Mouse (Mus musculus) embryonic facial prominence, embryonic 11.5 days (tissue): ENCODE measurements at regions not wholly inside any gene's neighbourhood (a gene's known extent, or its start where the extent isn't known, plus 50 kb on each side); places are given as distances from the start of the nearest gene placed in this dataset.

ENCODE experiments used
- ATAC-seq: fragments of 200-750 bp; cut with Nextera tagmentation; replicated peaks from 2 replicates; pipeline ENCODE4 v1.8.0; 2017; ENCODE audit warnings: low read depth; ENCODE audit not compliant: insufficient number of reproducible peaks, low FRiP score, low TSS enrichment
- DNase-seq: peaks from one replicate; pipeline ENCODE4 v3.0.0-alpha.2; 2015; ENCODE audit warnings: low spot score
- H3K27ac ChIP-seq: fragments of 300-500 bp; sonication (generic); replicated peaks from 2 replicates; pipeline ENCODE4 v1.5.1; 2014; ENCODE audit warnings: mild to moderate bottlenecking, low read depth, low read length, control low read depth
- H3K27me3 ChIP-seq: fragments of 300-500 bp; sonication (generic); 2 replicates; pipeline ENCODE4 v1.6.1; 2014; ENCODE audit warnings: mild to moderate bottlenecking, low read length, moderate library complexity, mixed read lengths; ENCODE audit not compliant: control insufficient read depth, insufficient read depth
- H3K36me3 ChIP-seq: fragments of 300-500 bp; sonication (generic); replicated peaks from 2 replicates; pipeline ENCODE4 v1.6.1; 2014; ENCODE audit warnings: low read depth, mild to moderate bottlenecking, low read length, moderate library complexity, mixed read lengths; ENCODE audit not compliant: control insufficient read depth, insufficient read depth
- H3K4me1 ChIP-seq: fragments of 300-500 bp; sonication (generic); 2 replicates; pipeline ENCODE4 v1.6.1; 2014; ENCODE audit warnings: low read length, mixed read lengths; ENCODE audit not compliant: control insufficient read depth, insufficient read depth
- H3K4me2 ChIP-seq: fragments of 300-500 bp; sonication (generic); 2 replicates; pipeline ENCODE4 v1.6.1; 2014; ENCODE audit warnings: low read depth, mild to moderate bottlenecking, control low read depth, low read length, moderate library complexity
- H3K4me3 ChIP-seq: fragments of 300-500 bp; sonication (generic); 2 replicates; pipeline ENCODE4 v1.5.1; 2014; ENCODE audit warnings: low read depth, low read length, control low read depth
- H3K9ac ChIP-seq: fragments of 300-500 bp; sonication (generic); replicated peaks from 2 replicates; pipeline ENCODE4 v1.6.1; 2014; ENCODE audit warnings: mild to moderate bottlenecking, control low read depth, low read length
- H3K9me3 ChIP-seq: fragments of 300-500 bp; sonication (generic); replicated peaks from 2 replicates; pipeline ENCODE4 v1.6.1; 2016; ENCODE audit warnings: mild to moderate bottlenecking, low read length, inconsistent platforms, mixed read lengths; ENCODE audit not compliant: control insufficient read depth
- WGBS: fragments of 180-500 bp; shearing (Covaris S2); extraction: QIAGEN DNeasy Blood & Tissue Kit; methylation state at CpG from one replicate; pipeline ENCODE4 v1.1.7; 2014; 5-methylcytosine and 5-hydroxymethylcytosine counted together

DNA sequence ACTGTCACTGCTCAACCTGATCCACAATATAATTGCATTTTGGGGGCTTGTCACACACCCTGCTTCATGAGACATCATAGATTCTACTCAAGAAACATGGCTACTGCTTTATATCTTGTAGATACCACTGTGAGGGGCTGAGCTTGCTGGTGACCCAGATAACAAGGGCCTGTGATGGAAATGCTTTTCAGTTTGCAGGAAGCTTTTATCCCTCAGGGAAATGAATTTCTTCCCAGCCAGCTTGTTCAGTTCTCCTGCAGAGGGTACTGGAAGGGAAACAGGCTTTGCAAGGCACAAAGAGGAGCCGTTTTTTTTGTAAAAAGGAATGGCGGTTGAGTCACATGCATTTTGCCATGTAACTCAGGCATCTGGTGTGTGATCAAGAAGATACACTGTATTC is 218.8 kb upstream of the Krr1 start:
- no peak overlapping the region for H3K27ac ChIP-seq
- H3K36me3 ChIP-seq = no peaks in the 10 kb centered on the region
- no peak overlapping the region for H3K4me2 ChIP-seq
- WGBS = 85% methylated on average over 2 of the region's 2 CpGs
- ATAC-seq = no peak
- no peaks in the 10 kb centered on the region for H3K9me3 ChIP-seq
- DNase-seq = no peak
- no peak overlapping the region for H3K9ac ChIP-seq
- H3K4me1 ChIP-seq = no peaks in the 10 kb centered on the region; the same call in 1 of the 2 replicates
- H3K27me3 ChIP-seq = no peaks in the 10 kb centered on the region
- H3K4me3 ChIP-seq = no peak overlapping the region

DNA sequence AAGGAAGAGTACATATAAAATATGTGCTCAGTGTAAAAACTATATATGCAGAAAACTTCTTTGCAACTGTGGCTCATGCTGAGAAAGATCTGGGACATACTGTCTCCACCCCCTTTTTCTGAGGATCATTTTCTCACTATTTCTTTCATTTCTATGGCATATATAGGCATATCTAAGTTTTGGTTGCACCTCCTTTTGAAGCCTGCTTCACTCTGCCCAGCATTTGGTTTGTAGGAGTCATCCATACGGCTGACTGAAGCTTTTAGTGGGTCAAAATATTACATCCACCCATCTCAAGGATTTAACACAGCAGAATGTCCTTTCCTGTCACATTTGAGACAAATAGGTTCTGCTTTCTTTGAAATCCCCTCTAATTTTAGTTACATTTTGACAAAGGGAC is 216.5 kb upstream of the Krr1 start:
- no peak overlapping the region for H3K9ac ChIP-seq
- H3K27me3 ChIP-seq = no peaks in the 10 kb centered on the region
- no peak for DNase-seq
- no peak for ATAC-seq
- H3K4me1 ChIP-seq = no peaks in the 10 kb centered on the region
- H3K4me2 ChIP-seq = no peak overlapping the region
- no peaks in the 10 kb centered on the region for H3K36me3 ChIP-seq
- 85% methylated on average over 1 of the region's 1 CpGs for WGBS
- H3K9me3 ChIP-seq = no peaks in the 10 kb centered on the region
- no peak overlapping the region for H3K4me3 ChIP-seq
- no peak overlapping the region for H3K27ac ChIP-seq

DNA sequence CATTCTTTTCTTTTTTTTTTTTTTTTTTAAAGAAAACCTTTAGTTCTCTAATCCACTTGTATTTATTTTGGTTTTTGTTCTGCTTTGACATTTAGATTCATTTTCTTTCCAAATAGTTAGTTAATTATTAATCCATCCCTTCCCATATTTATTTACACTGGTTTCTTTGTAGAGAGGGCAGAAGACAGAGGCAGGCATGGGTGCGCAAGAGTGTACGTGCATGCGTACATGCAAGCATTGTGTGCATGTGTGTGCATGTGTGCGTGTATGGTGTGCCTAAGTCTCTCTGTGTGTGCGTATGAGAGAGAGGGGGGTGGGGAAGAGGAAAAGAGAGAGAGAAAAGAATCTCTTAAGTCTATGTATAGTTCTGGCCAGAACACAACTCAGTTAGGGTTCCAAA is 215.9 kb upstream of the Krr1 start:
- no peak overlapping the region for H3K4me3 ChIP-seq
- H3K9me3 ChIP-seq = no peaks in the 10 kb centered on the region
- no peaks in the 10 kb centered on the region for H3K27me3 ChIP-seq
- 95% methylated on average over 5 of the region's 5 CpGs for WGBS
- no peak overlapping the region for H3K4me2 ChIP-seq
- H3K27ac ChIP-seq = no peak overlapping the region
- no peak for ATAC-seq
- no peak overlapping the region for H3K9ac ChIP-seq
- no peaks in the 10 kb centered on the region for H3K4me1 ChIP-seq
- DNase-seq = no peak
- no peaks in the 10 kb centered on the region for H3K36me3 ChIP-seq

DNA sequence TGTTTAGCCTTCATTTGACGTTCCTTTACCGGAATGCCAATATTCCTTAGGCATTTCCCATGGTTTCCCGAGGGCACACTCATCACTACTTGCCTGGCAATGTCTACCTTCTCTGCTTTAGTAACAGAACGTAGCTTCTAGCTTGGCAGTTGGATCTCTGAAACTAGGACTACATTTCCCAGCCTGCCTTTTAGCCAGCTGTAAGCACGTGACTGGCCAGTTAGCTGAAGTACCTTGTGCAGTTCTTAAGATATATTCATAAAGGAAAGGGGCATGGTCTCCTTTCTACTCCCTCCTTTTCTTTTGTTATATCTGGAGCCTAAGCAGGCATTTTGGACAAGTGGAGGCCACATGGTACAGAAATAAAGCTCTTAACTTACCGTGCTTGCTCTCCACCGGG is 214.8 kb upstream of the Krr1 start:
- WGBS = 77% methylated on average over 7 of the region's 7 CpGs
- Histone ChIP-seq H3K4me3 (no peak overlapping the region), H3K27ac (no peak overlapping the region), H3K27me3 (no peaks in the 10 kb centered on the region), H3K36me3 (no peaks in the 10 kb centered on the region), H3K9me3 (no peaks in the 10 kb centered on the region), H3K4me2 (no peak overlapping the region), H3K9ac (no peak overlapping the region), H3K4me1 (no peaks in the 10 kb centered on the region)
- DNase-seq = no peak
- ATAC-seq = no peak

DNA sequence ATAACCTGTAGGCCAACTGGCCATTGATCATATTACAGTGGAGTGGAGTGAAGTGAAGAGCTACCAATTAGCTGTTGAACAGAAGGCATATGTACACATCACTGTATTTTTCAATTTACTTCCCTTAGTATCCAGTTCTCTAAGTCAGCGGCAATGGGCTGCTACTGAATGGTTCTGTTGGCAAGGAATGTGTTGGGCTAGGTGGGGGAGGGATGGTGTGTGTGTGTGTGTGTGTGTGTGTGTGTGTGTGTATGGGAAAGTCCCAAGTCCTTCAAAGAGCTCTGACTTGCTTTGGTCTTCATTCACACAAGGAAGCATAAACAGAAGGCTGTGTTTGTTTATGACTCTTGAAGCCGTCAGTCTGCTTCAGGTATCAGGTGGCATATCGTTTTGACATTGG is 213.0 kb upstream of the Krr1 start:
- no peak overlapping the region for H3K4me2 ChIP-seq
- no peaks in the 10 kb centered on the region for H3K27me3 ChIP-seq
- no peaks in the 10 kb centered on the region for H3K4me1 ChIP-seq
- no peaks in the 10 kb centered on the region for H3K36me3 ChIP-seq
- H3K9me3 ChIP-seq = no peaks in the 10 kb centered on the region
- ATAC-seq (no peak), DNase-seq (no peak)
- no peak overlapping the region for H3K9ac ChIP-seq
- WGBS = 72% methylated on average over 3 of the region's 3 CpGs
- no peak overlapping the region for H3K4me3 ChIP-seq
- no peak overlapping the region for H3K27ac ChIP-seq

DNA sequence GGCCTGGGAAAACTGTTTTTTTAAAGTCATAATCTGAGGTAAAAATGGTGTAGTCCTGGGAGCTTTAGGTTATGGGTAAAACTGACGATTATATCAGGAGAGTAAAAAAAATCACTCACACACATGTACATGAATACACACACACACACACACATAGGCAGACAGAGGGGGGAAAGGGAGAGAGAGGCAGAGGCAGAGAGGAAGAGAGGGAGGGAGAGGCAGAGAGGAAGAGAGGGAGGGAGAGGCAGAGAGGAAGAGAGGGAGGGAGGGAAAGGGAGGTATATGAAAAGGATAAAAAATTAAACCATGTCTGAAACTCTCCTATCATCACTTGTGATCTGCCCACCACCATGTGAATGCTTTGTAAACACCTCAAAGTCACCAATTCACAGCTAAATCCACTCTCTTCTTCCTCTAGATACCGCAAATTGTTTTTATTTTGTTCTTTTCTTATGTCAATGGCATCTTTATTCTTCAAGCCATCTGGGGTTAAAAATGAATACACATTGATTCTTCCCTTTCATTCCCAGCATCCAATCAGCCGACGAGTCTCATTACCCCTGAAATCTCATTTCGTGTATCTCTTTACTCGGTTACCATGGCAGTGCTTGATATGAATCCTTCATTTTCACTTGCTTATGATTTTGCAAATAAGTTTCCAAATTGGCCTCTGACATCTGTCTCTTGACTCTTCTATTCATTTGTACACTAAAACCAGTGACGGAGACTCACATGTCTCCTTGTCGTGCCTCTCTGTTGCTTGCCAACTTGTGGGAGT is 209.5 kb upstream of the Krr1 start:
- H3K9me3 ChIP-seq = no peaks in the 10 kb centered on the region
- no peak overlapping the region for H3K27ac ChIP-seq
- H3K4me1 ChIP-seq = no peaks in the 10 kb centered on the region
- H3K4me2 ChIP-seq = no peak overlapping the region
- H3K27me3 ChIP-seq = no peaks in the 10 kb centered on the region
- no peaks in the 10 kb centered on the region for H3K36me3 ChIP-seq
- ATAC-seq = no peak
- 90% methylated on average over 8 of the region's 8 CpGs for WGBS
- DNase-seq = no peak
- no peak overlapping the region for H3K9ac ChIP-seq
- no peak overlapping the region for H3K4me3 ChIP-seq

DNA sequence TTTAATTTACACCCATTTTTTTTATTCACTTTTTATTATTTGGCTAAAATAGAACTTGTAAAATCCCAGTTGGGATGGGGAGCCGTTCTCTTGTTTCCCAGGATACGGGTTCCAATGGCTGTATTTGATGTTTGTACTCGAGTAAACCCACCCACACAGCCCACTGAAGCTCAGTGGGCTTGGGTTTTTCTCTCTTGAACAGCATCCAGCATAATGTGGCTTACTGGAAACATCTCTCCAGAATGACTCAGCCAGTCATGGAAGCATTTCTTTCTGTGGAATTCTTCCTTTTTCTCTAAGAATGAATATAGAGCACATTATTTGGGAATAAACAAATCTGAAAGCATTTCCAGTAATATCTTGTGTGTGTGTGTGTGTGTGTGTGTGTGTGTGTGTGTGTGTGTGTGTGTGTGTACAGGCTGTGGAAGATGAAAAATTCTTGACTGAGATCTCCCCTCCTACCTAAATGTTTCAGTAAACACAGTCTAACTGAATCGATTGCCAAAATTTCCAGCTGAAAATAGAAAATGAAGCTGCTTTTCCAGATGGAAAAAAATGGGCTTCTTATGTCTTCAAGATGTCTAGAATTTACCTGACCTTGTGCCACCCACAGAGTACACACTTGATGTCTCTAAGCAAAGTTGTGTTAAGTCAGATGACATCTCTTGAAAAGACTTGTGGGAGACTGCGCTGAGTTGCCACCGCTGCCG is 205.3 kb upstream of the Krr1 start:
- WGBS = 91% methylated on average over 7 of the region's 7 CpGs
- DNase-seq (no peak), ATAC-seq (no peak)
- H3K36me3 ChIP-seq = no peaks in the 10 kb centered on the region
- no peaks in the 10 kb centered on the region for H3K27me3 ChIP-seq
- H3K9ac ChIP-seq = no peak overlapping the region
- H3K4me1 ChIP-seq = no peaks in the 10 kb centered on the region
- H3K4me3 ChIP-seq = no peak overlapping the region
- H3K4me2 ChIP-seq = no peak overlapping the region
- H3K9me3 ChIP-seq = no peaks in the 10 kb centered on the region
- H3K27ac ChIP-seq = no peak overlapping the region

DNA sequence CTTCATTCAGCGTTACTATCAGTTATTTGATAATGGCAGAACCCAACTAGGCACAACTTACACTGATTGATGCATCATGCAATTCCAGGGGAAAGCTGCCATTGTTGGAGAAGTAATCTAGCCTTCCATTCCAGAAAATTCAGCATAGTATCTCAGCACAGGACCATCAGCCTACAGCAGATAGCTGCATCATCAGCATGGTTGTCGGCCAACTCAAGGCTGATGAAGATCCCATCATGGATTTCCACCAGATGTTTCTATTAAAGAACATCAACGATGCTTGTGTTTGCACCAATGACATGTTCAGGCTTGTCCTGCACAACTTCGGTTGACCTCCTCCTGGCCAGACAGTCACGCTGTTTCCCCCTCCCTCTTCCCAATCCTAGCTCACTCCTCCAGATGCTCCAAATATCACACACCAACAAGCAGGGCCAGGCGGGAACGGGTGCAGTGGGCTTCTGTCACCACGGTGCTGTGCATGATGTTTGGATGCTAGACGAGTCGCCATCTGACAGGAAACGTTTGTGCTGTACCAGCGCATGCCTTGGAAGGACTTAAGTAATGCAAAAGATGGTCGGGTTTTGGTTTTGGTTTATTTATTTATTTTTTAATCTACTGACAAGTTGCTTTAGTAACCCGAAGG is 204.5 kb upstream of the Krr1 start:
- DNase-seq = no peak
- Histone ChIP-seq H3K4me2 (no peak overlapping the region), H3K4me3 (no peak overlapping the region), H3K27me3 (no peaks in the 10 kb centered on the region), H3K9ac (no peak overlapping the region), H3K36me3 (no peaks in the 10 kb centered on the region), H3K9me3 (no peaks in the 10 kb centered on the region), H3K4me1 (no peaks in the 10 kb centered on the region), H3K27ac (no peak overlapping the region)
- 85% methylated on average over 14 of the region's 14 CpGs for WGBS
- no peak for ATAC-seq
